20 mouse cellular contexts compared by ENCODE assay signal in genomic region chrX:162268918-162269317, GRCm38 (mm10).
DNase-seq lines count a peak whose midpoint lies in the region; ATAC-seq lines count a peak whose summit lies in the region.
"Had no signal": no experiment of that assay in that cellular context is flagged by ENCODE, and none has a peak within 500 bp of the region (broad histone marks: within the 10 kb centered on the region; RNA-seq: fewer than 3 reads in every experiment).

No protein-coding gene starts in this region.

- no peak overlapping the region for H3K9ac ChIP-seq in liver, embryonic 11.5 days (ENCODE audit: low read depth, low read length)
- no peak overlapping the region for H3K9ac ChIP-seq in liver, embryonic 15.5 days
- H3K9ac ChIP-seq in heart, embryonic 11.5 days (ENCODE audit: low read depth, low read length), result no peak overlapping the region
- H3K9ac ChIP-seq: embryonic facial prominence, embryonic 12.5 days; forebrain, embryonic 13.5 days; forebrain, postnatal 0 days; heart, embryonic 12.5 days; hindbrain, embryonic 15.5 days had no signal

- no peak for DNase-seq in liver, embryonic 11.5 days (ENCODE audit: low spot score)
- DNase-seq in urinary bladder, adult 2 months (ENCODE audit: low spot score), result no peak
- DNase-seq in frontal cortex, postnatal 10 days (ENCODE audit: low spot score in 2 of 2), result no peak
- DNase-seq: adrenal gland, adult 8-10 months; adrenal gland, postnatal 36 days; cerebellum, adult 11 months; cerebellum, adult 8-10 months; cerebellum, postnatal 25 days; forebrain, postnatal 0 days; gastrocnemius, postnatal 14 days; heart, adult 2 months had no signal

- WGBS in liver, embryonic 11.5 days, result 69% methylated on average over 1 of the region's 1 CpGs
- 63% methylated on average over 1 of the region's 1 CpGs for WGBS in liver, embryonic 15.5 days (ENCODE audit: insufficient replicate concordance)
- 72% methylated on average over 1 of the region's 1 CpGs for WGBS in heart, embryonic 11.5 days (ENCODE audit: insufficient replicate concordance)

- no peak overlapping the region for H3K4me3 ChIP-seq in liver, embryonic 11.5 days (ENCODE audit: low read depth, low read length)
- H3K4me3 ChIP-seq in liver, embryonic 15.5 days (replicated peaks), result no peak overlapping the region
- H3K4me3 ChIP-seq in heart, embryonic 11.5 days (ENCODE audit: low read depth, low read length), result no peak overlapping the region
- H3K4me3 ChIP-seq: embryonic facial prominence, embryonic 12.5 days; forebrain, embryonic 13.5 days; heart, adult 2 months; heart, embryonic 12.5 days; hindbrain, embryonic 10.5 days; hindbrain, embryonic 15.5 days had no signal

- H3K27ac ChIP-seq in liver, embryonic 11.5 days (ENCODE audit: low read depth, low read length), result no peak overlapping the region
- H3K27ac ChIP-seq in liver, embryonic 15.5 days (replicated peaks), result peak overlapping the region; percentile 73; the same call in 1 of the 2 replicates
- H3K27ac ChIP-seq in heart, embryonic 11.5 days (ENCODE audit: low read depth, low read length), result no peak overlapping the region
- H3K27ac ChIP-seq: embryonic facial prominence, embryonic 12.5 days; forebrain, embryonic 13.5 days; heart, adult 2 months; hindbrain, embryonic 10.5 days; hindbrain, embryonic 15.5 days had no signal

- H3K27me3 ChIP-seq in liver, embryonic 11.5 days (replicated peaks; ENCODE audit: control insufficient read depth, insufficient read depth, low read length), result peaks cover 7% of the 10 kb centered on the region
- H3K27me3 ChIP-seq in liver, embryonic 15.5 days, result no peaks in the 10 kb centered on the region
- no peaks in the 10 kb centered on the region for H3K27me3 ChIP-seq in heart, embryonic 11.5 days (ENCODE audit: control insufficient read depth, insufficient read depth, low read length)
- H3K27me3 ChIP-seq: embryonic facial prominence, embryonic 12.5 days; forebrain, embryonic 13.5 days; heart, embryonic 12.5 days; hindbrain, embryonic 15.5 days had no signal

- ATAC-seq in erythroblast, adult 5-6 weeks (replicated peaks; ENCODE audit: low FRiP score, poor library complexity, severe bottlenecking), result peak; percentile 83
- peak; percentile 82 for ATAC-seq in liver, embryonic 11.5 days (replicated peaks; ENCODE audit: low FRiP score)
- peak; percentile 77 for ATAC-seq in liver, embryonic 15.5 days (ENCODE audit: insufficient read depth)
- peak; percentile 70; the same call in 1 of the 2 replicates for ATAC-seq in megakaryocyte-erythroid progenitor cell, adult 5-6 weeks (replicated peaks; ENCODE audit: low FRiP score, low TSS enrichment, poor library complexity, severe bottlenecking)
- no peak for ATAC-seq in heart, embryonic 11.5 days (replicated peaks; ENCODE audit: insufficient number of reproducible peaks, low FRiP score, low TSS enrichment)
- ATAC-seq: forebrain, embryonic 13.5 days; forebrain, postnatal 0 days had no signal

- 0 out of 2 replicates have a peak, but pooled peaks cover 2% of the 10 kb centered on the region for H3K4me1 ChIP-seq in liver, embryonic 11.5 days (replicated peaks; ENCODE audit: control insufficient read depth, insufficient read depth, low read length)
- H3K4me1 ChIP-seq in liver, embryonic 15.5 days (replicated peaks), result peaks cover 34% of the 10 kb centered on the region
- no peaks in the 10 kb centered on the region for H3K4me1 ChIP-seq in heart, embryonic 11.5 days (ENCODE audit: control insufficient read depth, insufficient read depth, low read length)
- H3K4me1 ChIP-seq: embryonic facial prominence, embryonic 12.5 days; heart, embryonic 12.5 days; hindbrain, embryonic 15.5 days had no signal

- no peaks in the 10 kb centered on the region for H3K9me3 ChIP-seq in liver, embryonic 11.5 days (ENCODE audit: control insufficient read depth, low read length)
- H3K9me3 ChIP-seq in liver, embryonic 15.5 days (replicated peaks), result no peaks in the 10 kb centered on the region
- H3K9me3 ChIP-seq in heart, embryonic 11.5 days (replicated peaks; ENCODE audit: control insufficient read depth, low read length), result no peaks in the 10 kb centered on the region
- H3K9me3 ChIP-seq: embryonic facial prominence, embryonic 12.5 days; forebrain, embryonic 13.5 days; heart, embryonic 12.5 days; hindbrain, embryonic 10.5 days; hindbrain, embryonic 15.5 days had no signal

- no peak overlapping the region for H3K4me2 ChIP-seq in liver, embryonic 11.5 days
- no peak overlapping the region for H3K4me2 ChIP-seq in liver, embryonic 15.5 days
- H3K4me2 ChIP-seq in heart, embryonic 11.5 days, result no peak overlapping the region
- H3K4me2 ChIP-seq: embryonic facial prominence, embryonic 12.5 days; forebrain, embryonic 13.5 days; heart, embryonic 12.5 days; hindbrain, embryonic 15.5 days had no signal

- no peaks in the 10 kb centered on the region for H3K36me3 ChIP-seq in liver, embryonic 11.5 days (ENCODE audit: control insufficient read depth, insufficient read depth, low read length)
- no peaks in the 10 kb centered on the region for H3K36me3 ChIP-seq in liver, embryonic 15.5 days (replicated peaks)
- H3K36me3 ChIP-seq in heart, embryonic 11.5 days (ENCODE audit: control insufficient read depth, insufficient read depth, low read length), result no peaks in the 10 kb centered on the region
- H3K36me3 ChIP-seq: embryonic facial prominence, embryonic 12.5 days; heart, embryonic 12.5 days; hindbrain, embryonic 10.5 days; hindbrain, embryonic 15.5 days had no signal
